Mouse (Mus musculus) liver, adult 2 months (tissue): ENCODE measurements around the gene Pten. TPM values are rescaled to one million over a fixed set of nuclear protein-coding genes. Genes with fewer than 3 reads are reported as not detected.
"Not testable (repeated sequence)": the region's sequence is repeated elsewhere in the genome, so short reads cannot be mapped to it uniquely, and the experiment has no call there.

Source experiments
- DNase-seq: peaks from one replicate; pipeline ENCODE4 v3.0.0-alpha.2; 2011; ENCODE audit warnings: low read depth, low spot score; ENCODE audit errors: extremely low read depth
- H3K27ac ChIP-seq: fragments of 200-500 bp; replicated peaks from 2 replicates; pipeline ENCODE4 v1.5.1; 2012; ENCODE audit warnings: low read depth, mild to moderate bottlenecking, control low read depth, inconsistent platforms, low read length; ENCODE audit not compliant: insufficient read depth
- H3K27me3 ChIP-seq: fragments of 200-500 bp; 2 replicates; pipeline ENCODE4 v1.6.1; 2012; ENCODE audit warnings: mild to moderate bottlenecking, moderate library complexity, low read length, inconsistent platforms; ENCODE audit not compliant: control insufficient read depth, insufficient read depth
- H3K36me3 ChIP-seq: fragments of 200-500 bp; 2 replicates; pipeline ENCODE4 v1.6.1; 2012; ENCODE audit warnings: low read length, inconsistent platforms; ENCODE audit not compliant: control insufficient read depth, insufficient read depth
- H3K4me1 ChIP-seq: fragments of 200-500 bp; 2 replicates; pipeline ENCODE4 v1.6.1; 2011; ENCODE audit warnings: low read length; ENCODE audit not compliant: control insufficient read depth, insufficient read depth
- H3K4me3 ChIP-seq: fragments of 200-500 bp; 2 replicates; pipeline ENCODE4 v1.5.1; 2011; ENCODE audit warnings: low read depth, mild to moderate bottlenecking, control low read depth, low read length, moderate library complexity; ENCODE audit not compliant: insufficient read depth
- H3K79me2 ChIP-seq: fragments of 200-500 bp; 2 replicates; pipeline ENCODE4 v1.6.1; 2012; ENCODE audit warnings: inconsistent platforms, mild to moderate bottlenecking, low read length, moderate library complexity; ENCODE audit not compliant: control insufficient read depth, insufficient read depth
- H3K9ac ChIP-seq: fragments of 200-500 bp; 2 replicates; pipeline ENCODE4 v1.6.1; 2012; ENCODE audit warnings: low read depth, mild to moderate bottlenecking, control low read depth, inconsistent platforms, low read length
- CTCF ChIP-seq: fragments of 200-500 bp; IDR thresholded peaks from 2 replicates; pipeline ENCODE4 v1.5.1; 2011; ENCODE audit warnings: low read depth, low read length, control low read depth
- POLR2A ChIP-seq: fragments of 200-500 bp; IDR thresholded peaks from 2 replicates; pipeline ENCODE4 v1.6.1; 2011; ENCODE audit warnings: low read length, control low read depth; ENCODE audit not compliant: insufficient read depth; ENCODE audit errors: extremely low read depth
- WGBS: fragments of 180-500 bp; shearing (Covaris S2); methylation state at CpG from one replicate; pipeline ENCODE4 v1.1.7; 2018; 5-methylcytosine and 5-hydroxymethylcytosine counted together
- polyA plus RNA-seq: library from polyadenylated mRNA; depleted of rRNA; stranded (reverse); fragments of >200 nt; gene quantifications from 2 replicates; pipeline ENCODE4 v1.2.3, GENCODE M21; 2012
- total RNA-seq: library from RNA; depleted of rRNA; stranded (reverse); fragments of >200 nt; gene quantifications from 2 replicates; pipeline ENCODE4 v1.2.3, GENCODE M21; 2014

Gene Pten
- total and polyA plus RNA-seq, 2 experiments, result 12.9 to 78.4 TPM

- H3K4me3 ChIP-seq, result no peak overlapping the region
- no peak for DNase-seq
- peaks cover 9% of the 10 kb centered on the region for H3K36me3 ChIP-seq
- no peak overlapping the region for H3K27ac ChIP-seq
- TF ChIP-seq POLR2A (no peak), CTCF (no peak)
- H3K9ac ChIP-seq, result no peak overlapping the region
- WGBS, result 64% methylated on average over 4 of the region's 4 CpGs
- peaks cover 28% of the 10 kb centered on the region for H3K79me2 ChIP-seq
- peaks cover 19% of the 10 kb centered on the region for H3K4me1 ChIP-seq
- H3K27me3 ChIP-seq, result no peaks in the 10 kb centered on the region
Observed at GRCm38 (mm10) chr19:32761162-32761561, 3.9 kb downstream of the Pten start.

- no peak overlapping the region for H3K9ac ChIP-seq
- H3K36me3 ChIP-seq, result peaks cover 10% of the 10 kb centered on the region
- peaks cover 24% of the 10 kb centered on the region for H3K4me1 ChIP-seq
- peaks cover 34% of the 10 kb centered on the region for H3K79me2 ChIP-seq
- TF ChIP-seq POLR2A (no peak), CTCF (no peak)
- H3K4me3 ChIP-seq, result peak overlapping the region; percentile 32; the same call in 1 of the 2 replicates
- no peak overlapping the region for H3K27ac ChIP-seq
- H3K27me3 ChIP-seq, result no peaks in the 10 kb centered on the region
- 15% methylated on average over 4 of the region's 4 CpGs for WGBS
- DNase-seq, result no peak
Observed at GRCm38 (mm10) chr19:32762493-32762892, 5.2 kb downstream of the Pten start.

GRCm38 (mm10) chr19:32778411-32778810 lies 21.1 kb downstream of the Pten start:
- Histone ChIP-seq H3K4me3 (no peak overlapping the region), H3K9ac (no peak overlapping the region), H3K27ac (no peak overlapping the region), H3K36me3 (peaks cover 8% of the 10 kb centered on the region; the same call in 1 of the 2 replicates), H3K27me3 (no peaks in the 10 kb centered on the region), H3K79me2 (peaks cover 24% of the 10 kb centered on the region), H3K4me1 (peaks cover 3% of the 10 kb centered on the region)
- TF ChIP-seq POLR2A (no peak), CTCF (no peak)
- no peak for DNase-seq
- WGBS, result 24% methylated on average over 2 of the region's 2 CpGs

GRCm38 (mm10) chr19:32779131-32779530 lies 21.8 kb downstream of the Pten start:
- TF ChIP-seq CTCF (no peak), POLR2A (no peak)
- Histone ChIP-seq H3K79me2 (peaks cover 24% of the 10 kb centered on the region), H3K4me3 (no peak overlapping the region), H3K36me3 (peaks cover 9% of the 10 kb centered on the region; the same call in 1 of the 2 replicates), H3K9ac (no peak overlapping the region), H3K27ac (no peak overlapping the region), H3K27me3 (no peaks in the 10 kb centered on the region), H3K4me1 (peaks cover 2% of the 10 kb centered on the region)
- DNase-seq, result no peak
- 74% methylated on average over 3 of the region's 3 CpGs for WGBS

- H3K79me2 ChIP-seq, result peaks cover 28% of the 10 kb centered on the region
- DNase-seq, result no peak
- H3K4me3 ChIP-seq, result no peak overlapping the region
- H3K27ac ChIP-seq, result no peak overlapping the region
- peaks cover 4% of the 10 kb centered on the region; the same call in 1 of the 2 replicates for H3K36me3 ChIP-seq
- peaks cover 4% of the 10 kb centered on the region for H3K4me1 ChIP-seq
- no peak overlapping the region for H3K9ac ChIP-seq
- TF ChIP-seq POLR2A (no peak), CTCF (no peak)
- 91% methylated on average over 5 of the region's 5 CpGs for WGBS
- no peaks in the 10 kb centered on the region for H3K27me3 ChIP-seq
Observed at GRCm38 (mm10) chr19:32781305-32782071, 24.2 kb downstream of the Pten start.

GRCm38 (mm10) chr19:32787388-32787787 lies 30.1 kb downstream of the Pten start:
- not testable (repeated sequence) for DNase-seq, H3K27ac ChIP-seq

DNA sequence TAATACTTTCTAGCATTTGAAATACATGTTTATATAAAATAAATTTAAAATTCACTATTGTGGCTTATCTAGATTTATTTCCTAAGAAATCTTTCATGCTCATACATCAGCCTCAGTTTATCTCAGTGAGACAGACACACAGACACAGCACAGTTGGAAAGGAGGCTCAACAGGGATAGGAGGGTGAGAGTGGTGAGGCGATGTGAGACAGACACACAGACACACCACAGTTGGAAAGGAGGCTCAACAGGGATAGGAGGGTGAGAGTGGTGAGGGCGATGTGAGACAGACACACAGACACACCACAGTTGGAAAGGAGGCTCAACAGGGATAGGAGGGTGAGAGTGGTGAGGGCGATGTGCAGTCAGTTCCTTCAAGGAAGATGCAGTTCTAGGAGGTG lies 30.7 kb downstream of the Pten start:
- H3K36me3 ChIP-seq, H3K4me3 ChIP-seq, H3K27ac ChIP-seq, H3K9ac ChIP-seq, H3K27me3 ChIP-seq, DNase-seq: not testable (repeated sequence)
- peaks cover 26% of the 10 kb centered on the region for H3K4me1 ChIP-seq
- H3K79me2 ChIP-seq, result peaks cover 38% of the 10 kb centered on the region
- WGBS, result 83% methylated on average over 3 of the region's 3 CpGs

More at GRCm38 (mm10) chr19:32787388-32787787, 30.1 kb downstream of the Pten start:
- 44% methylated on average over 4 of the region's 4 CpGs for WGBS
- not testable (repeated sequence) for H3K27me3 ChIP-seq, H3K36me3 ChIP-seq, H3K4me3 ChIP-seq, H3K9ac ChIP-seq
- Histone ChIP-seq H3K4me1 (peaks cover 24% of the 10 kb centered on the region), H3K79me2 (peaks cover 43% of the 10 kb centered on the region)
